Mouse (Mus musculus) liver, adult 2 months (tissue): ENCODE measurements around the gene Kif17.

Experiments
- CTCF ChIP-seq: fragments of 200-500 bp; IDR thresholded peaks from 2 replicates; pipeline ENCODE4 v1.5.1; 2011; ENCODE audit warnings: low read depth, low read length, control low read depth
- POLR2A ChIP-seq: fragments of 200-500 bp; IDR thresholded peaks from 2 replicates; pipeline ENCODE4 v1.6.1; 2011; ENCODE audit warnings: low read length, control low read depth; ENCODE audit not compliant: insufficient read depth; ENCODE audit errors: extremely low read depth

- no peak for TF ChIP-seq POLR2A
- no peak for TF ChIP-seq CTCF
These were observed 9.2 kb downstream of the Kif17 start for GRCm38 (mm10) chr4:138259482-138259881.
